Mouse (Mus musculus) stomach, postnatal 0 days (tissue): ENCODE data around the gene Prkaa2.

Source experiments
- CTCF ChIP-seq: IDR thresholded peaks from 2 replicates; pipeline ENCODE4 v1.5.1; 2016; ENCODE audit warnings: antibody characterized with exemption, low read depth, mild to moderate bottlenecking, moderate library complexity
- EP300 ChIP-seq: optimal IDR thresholded peaks from 2 replicates; pipeline ENCODE3; 2016; ENCODE audit warnings: antibody characterized with exemption

DNA sequence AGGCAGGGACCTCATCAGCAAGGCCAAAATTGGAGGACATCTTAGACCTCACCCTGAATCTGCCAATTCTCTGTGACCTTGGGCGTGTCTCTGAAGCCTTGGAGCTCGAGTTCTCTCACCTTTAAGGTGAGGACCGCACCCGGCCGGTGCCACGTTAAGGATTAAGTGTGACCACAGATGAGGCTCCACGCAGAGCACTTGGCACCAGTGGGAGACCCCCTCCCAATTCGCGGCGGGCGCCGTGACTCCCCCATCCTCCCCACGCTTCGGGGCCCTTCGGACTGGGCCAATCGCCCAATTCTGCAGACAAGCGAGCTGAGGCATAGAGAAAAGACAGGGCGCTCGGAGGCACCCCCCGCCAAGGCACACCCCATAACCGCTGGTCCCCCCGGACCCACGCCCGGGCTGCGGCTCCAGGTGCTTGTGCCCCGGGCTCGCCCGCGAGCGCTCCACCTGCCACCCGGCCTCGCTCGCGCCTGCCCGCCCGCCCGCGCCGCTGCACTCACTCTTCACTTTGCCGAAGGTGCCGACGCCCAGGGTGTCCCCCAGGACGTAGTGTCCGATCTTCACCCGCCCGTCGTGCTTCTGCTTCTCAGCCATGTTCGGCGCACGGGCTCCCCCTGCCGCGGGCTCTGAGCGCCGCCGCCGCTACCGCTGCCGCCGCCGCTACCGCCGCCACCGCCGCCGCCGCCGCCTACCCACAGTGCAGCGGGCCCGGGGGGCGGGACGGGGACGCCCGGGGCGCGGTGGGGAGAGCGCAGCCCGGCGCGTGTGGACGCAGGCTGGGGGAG, at the start of gene Prkaa2:
- TF ChIP-seq CTCF (no peak; the same call in 1 of the 2 replicates), EP300 (no peak)
